Mouse (Mus musculus) kidney, adult 2 months (tissue): ENCODE results near the gene Mrtfb. TPM values are rescaled to one million over a fixed set of nuclear protein-coding genes. Genes with fewer than 3 reads are reported as not detected.
A peak's percentile ranks its signal among the peaks of the same experiment; 100 is the strongest.

ENCODE experiments used
- DNase-seq: peaks from one replicate; pipeline ENCODE4 v3.0.0; 2021
- H3K27ac ChIP-seq: fragments of 200-500 bp; 2 replicates; pipeline ENCODE4 v1.5.1; 2012; ENCODE audit warnings: low read depth, low read length, control low read depth, inconsistent platforms; ENCODE audit not compliant: insufficient read depth
- H3K27me3 ChIP-seq: fragments of 200-500 bp; replicated peaks from 2 replicates; pipeline ENCODE4 v1.6.1; 2012; ENCODE audit warnings: mild to moderate bottlenecking, moderate library complexity, low read length, inconsistent platforms; ENCODE audit not compliant: control insufficient read depth, insufficient read depth
- H3K36me3 ChIP-seq: fragments of 200-500 bp; 2 replicates; pipeline ENCODE4 v1.6.1; 2012; ENCODE audit warnings: mild to moderate bottlenecking, moderate library complexity, low read length, inconsistent platforms; ENCODE audit not compliant: control insufficient read depth, insufficient read depth
- H3K4me1 ChIP-seq: fragments of 200-500 bp; 2 replicates; pipeline ENCODE4 v1.6.1; 2011; ENCODE audit warnings: low read length; ENCODE audit not compliant: control insufficient read depth, insufficient read depth
- H3K4me3 ChIP-seq: fragments of 200-500 bp; 2 replicates; pipeline ENCODE4 v1.5.1; 2011; ENCODE audit warnings: mild to moderate bottlenecking, low read depth, low read length, control low read depth; ENCODE audit not compliant: insufficient read depth
- CTCF ChIP-seq: fragments of 200-500 bp; conservative IDR thresholded peaks from 2 replicates; pipeline ENCODE4 v1.5.1; 2011; ENCODE audit warnings: low read depth, mild to moderate bottlenecking, control low read depth, low read length, moderate library complexity, mixed read lengths; ENCODE audit not compliant: insufficient read depth, insufficient read length
- POLR2A ChIP-seq: fragments of 200-500 bp; IDR thresholded peaks from one replicate; pipeline ENCODE4 v1.6.1; 2011; ENCODE audit warnings: low read depth, low read length, control low read depth
- WGBS: fragments of 180-500 bp; shearing (Covaris S2); methylation state at CpG from one replicate; pipeline ENCODE4 v1.1.7; 2018; 5-methylcytosine and 5-hydroxymethylcytosine counted together
- polyA plus RNA-seq: library from polyadenylated mRNA; depleted of rRNA; stranded (reverse); fragments of >200 nt; gene quantifications from 2 replicates; pipeline ENCODE4 v1.2.3, GENCODE M21; 2012

The Mrtfb gene
- polyA plus RNA-seq, 1 experiment: 6.0 TPM

GRCm38 (mm10) chr16:13311374-13311773 is 55.1 kb downstream of the Mrtfb start:
- Histone ChIP-seq H3K36me3 (no peaks in the 10 kb centered on the region), H3K4me1 (peaks cover 8% of the 10 kb centered on the region), H3K4me3 (no peak overlapping the region), H3K27me3 (no peaks in the 10 kb centered on the region), H3K27ac (no peak overlapping the region)
- WGBS: 76% methylated on average over 1 of the region's 1 CpGs
- no peak for DNase-seq
- TF ChIP-seq POLR2A: no peak
- no peak for TF ChIP-seq CTCF

GRCm38 (mm10) chr16:13313096-13313719 is 56.9 kb downstream of the Mrtfb start:
- Histone ChIP-seq H3K4me1 (peaks cover 8% of the 10 kb centered on the region), H3K36me3 (no peaks in the 10 kb centered on the region), H3K4me3 (no peak overlapping the region), H3K27ac (no peak overlapping the region), H3K27me3 (no peaks in the 10 kb centered on the region)
- 80% methylated on average over 5 of the region's 5 CpGs for WGBS
- peak; percentile 40 for DNase-seq
- no peak for TF ChIP-seq POLR2A
- TF ChIP-seq CTCF: no peak

- Histone ChIP-seq H3K4me3 (no peak overlapping the region), H3K4me1 (0 out of 2 replicates have a peak, but pooled peaks cover 4% of the 10 kb centered on the region), H3K27ac (peak overlapping the region; percentile 16; the same call in 1 of the 2 replicates), H3K36me3 (no peaks in the 10 kb centered on the region; the same call in 1 of the 2 replicates), H3K27me3 (no peaks in the 10 kb centered on the region)
- WGBS: 39% methylated on average over 6 of the region's 6 CpGs
- DNase-seq: peak; percentile 31
- TF ChIP-seq POLR2A (no peak), CTCF (no peak)
These were observed 67.5 kb downstream of the Mrtfb start for GRCm38 (mm10) chr16:13323751-13324150.

GRCm38 (mm10) chr16:13326622-13327021 is 70.3 kb downstream of the Mrtfb start:
- Histone ChIP-seq H3K27ac (no peak overlapping the region), H3K27me3 (no peaks in the 10 kb centered on the region), H3K4me1 (0 out of 2 replicates have a peak, but pooled peaks cover 4% of the 10 kb centered on the region), H3K4me3 (no peak overlapping the region), H3K36me3 (no peaks in the 10 kb centered on the region; the same call in 1 of the 2 replicates)
- DNase-seq: no peak
- TF ChIP-seq CTCF (no peak), POLR2A (no peak)
- WGBS: 98% methylated on average over 3 of the region's 3 CpGs

GRCm38 (mm10) chr16:13328646-13329045 is 72.4 kb downstream of the Mrtfb start:
- no peak for TF ChIP-seq CTCF
- no peak for TF ChIP-seq POLR2A
- no peaks in the 10 kb centered on the region; the same call in 1 of the 2 replicates for H3K36me3 ChIP-seq
- no peak overlapping the region for H3K4me3 ChIP-seq
- no peak for DNase-seq
- WGBS: 92% methylated on average over 4 of the region's 4 CpGs
- H3K27ac ChIP-seq: no peak overlapping the region
- H3K4me1 ChIP-seq: 0 out of 2 replicates have a peak, but pooled peaks cover 1% of the 10 kb centered on the region
- H3K27me3 ChIP-seq: no peaks in the 10 kb centered on the region

- no peaks in the 10 kb centered on the region for H3K4me1 ChIP-seq
- H3K27ac ChIP-seq: no peak overlapping the region
- DNase-seq: no peak
- 76% methylated on average over 3 of the region's 3 CpGs for WGBS
- no peaks in the 10 kb centered on the region for H3K27me3 ChIP-seq
- no peak overlapping the region for H3K4me3 ChIP-seq
- TF ChIP-seq POLR2A: no peak
- no peak for TF ChIP-seq CTCF
- H3K36me3 ChIP-seq: no peaks in the 10 kb centered on the region; the same call in 1 of the 2 replicates
These were observed 73.4 kb downstream of the Mrtfb start for GRCm38 (mm10) chr16:13329640-13330039.

- TF ChIP-seq POLR2A (no peak), CTCF (no peak)
- no peak overlapping the region for H3K27ac ChIP-seq
- H3K36me3 ChIP-seq: no peaks in the 10 kb centered on the region; the same call in 1 of the 2 replicates
- 69% methylated on average over 6 of the region's 6 CpGs for whole genome bisulfite sequencing
- H3K4me1 ChIP-seq: no peaks in the 10 kb centered on the region
- no peak for DNase-seq
- no peaks in the 10 kb centered on the region for H3K27me3 ChIP-seq
- no peak overlapping the region for H3K4me3 ChIP-seq
These were observed 74.0 kb downstream of the Mrtfb start for GRCm38 (mm10) chr16:13330221-13330659.
